Mouse (Mus musculus) brain, adult 2 months (tissue): ENCODE results near the gene Gna13.

ENCODE experiments used
- DNase-seq: peaks from one replicate; pipeline ENCODE4 v3.0.0; 2011; ENCODE audit warnings: low read depth, low spot score

Gna13 gene

GRCm38 (mm10) chr11:109349652-109350316, 12.8 kb upstream of the Gna13 start:
- DNase-seq = no peak

GRCm38 (mm10) chr11:109350317-109350714, 12.3 kb upstream of the Gna13 start:
- no peak for DNase-seq

DNA sequence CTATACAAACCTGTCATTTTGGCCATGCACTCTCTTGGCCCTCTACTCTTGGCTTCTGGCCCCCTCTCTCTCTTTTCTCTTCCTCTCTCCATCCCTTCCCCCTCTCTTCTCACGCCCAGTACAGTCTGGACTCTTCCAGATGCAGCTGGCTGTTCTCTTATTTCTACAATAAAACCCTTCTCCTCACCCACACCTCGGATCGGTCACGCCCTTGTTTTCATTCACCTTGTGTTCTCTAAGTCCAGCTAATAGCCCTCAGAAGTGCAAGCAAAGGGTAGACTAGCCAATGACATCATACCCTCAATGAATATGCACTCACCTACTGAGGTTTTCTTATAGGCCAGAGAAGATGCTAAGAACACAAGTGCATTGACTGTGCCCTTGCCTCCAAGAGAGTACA, 11.1 kb upstream of the Gna13 start:
- no peak for DNase-seq

- no peak for DNase-seq
Measured at GRCm38 (mm10) chr11:109353391-109354235, 9.0 kb upstream of the Gna13 start.

DNA sequence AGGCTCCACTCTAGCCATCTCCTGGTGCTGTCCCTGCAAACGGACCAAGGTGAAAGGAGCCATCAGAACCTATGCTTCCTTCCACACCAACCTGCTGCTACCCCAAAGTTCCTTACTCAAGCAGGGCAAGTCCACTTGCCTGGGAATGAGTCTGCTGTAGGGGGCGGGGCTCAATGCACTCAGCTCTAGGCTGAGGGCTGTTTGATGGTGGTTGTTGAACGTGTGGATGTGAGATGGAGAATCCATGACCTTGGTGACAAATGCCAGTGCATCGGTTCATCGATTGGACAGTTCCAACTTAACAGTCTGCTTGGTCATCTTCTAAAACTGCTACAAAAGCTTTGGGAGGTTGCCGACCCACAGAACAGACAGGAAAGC, 8.4 kb upstream of the Gna13 start:
- no peak for DNase-seq

- peak; percentile 90 for DNase-seq
Measured at GRCm38 (mm10) chr11:109355771-109356388, 6.8 kb upstream of the Gna13 start.

- no peak for DNase-seq
Measured at GRCm38 (mm10) chr11:109357171-109357570, 5.5 kb upstream of the Gna13 start.

DNA sequence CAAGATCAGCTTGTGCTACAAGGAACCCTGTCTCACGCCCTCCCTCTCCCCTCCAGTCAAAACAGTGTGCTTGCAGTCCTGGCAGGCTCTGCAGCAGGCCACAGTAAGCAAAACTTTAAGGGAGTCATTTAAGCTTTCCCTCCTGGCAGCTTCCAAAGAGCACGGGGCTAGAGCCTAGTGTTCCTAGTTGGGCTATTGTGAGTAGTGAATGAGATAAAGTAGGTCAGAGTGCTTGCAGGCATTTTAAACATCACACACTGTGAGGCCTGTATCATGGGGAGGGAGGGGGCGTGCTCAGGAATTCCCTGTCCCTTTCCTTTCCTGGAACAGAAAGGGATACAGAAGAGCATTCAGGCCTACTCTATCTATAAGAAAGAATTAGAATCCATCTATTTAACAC, 4.1 kb upstream of the Gna13 start:
- DNase-seq = peak; percentile 58

GRCm38 (mm10) chr11:109359043-109359752, 3.4 kb upstream of the Gna13 start:
- DNase-seq = no peak

DNA sequence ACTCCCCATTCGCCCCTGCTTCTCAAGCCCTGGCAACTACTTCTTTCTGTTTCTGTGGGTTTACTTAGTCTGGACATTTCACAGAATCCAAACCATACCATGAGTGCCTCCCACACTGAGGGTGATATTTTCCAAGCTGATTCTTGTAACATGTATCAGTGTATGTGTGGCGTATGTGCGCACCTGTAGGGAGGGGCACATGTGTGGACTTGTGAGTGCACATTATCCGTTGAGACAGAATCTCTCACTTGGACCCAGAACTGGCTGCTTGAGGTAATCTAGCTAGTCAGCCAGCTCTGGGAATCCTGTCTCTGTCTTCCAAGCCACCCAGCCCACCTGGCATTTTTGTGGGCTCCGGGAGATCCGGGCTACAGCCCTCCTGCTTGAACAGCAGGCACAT, 2.5 kb upstream of the Gna13 start:
- no peak for DNase-seq

GRCm38 (mm10) chr11:109360581-109361040, 2.0 kb upstream of the Gna13 start:
- DNase-seq = no peak

- DNase-seq = no peak
Measured at GRCm38 (mm10) chr11:109361241-109361630, 1.4 kb upstream of the Gna13 start.

- DNase-seq = peak; percentile 54
Measured at GRCm38 (mm10) chr11:109361631-109362462, 784 bp upstream of the Gna13 start.

DNA sequence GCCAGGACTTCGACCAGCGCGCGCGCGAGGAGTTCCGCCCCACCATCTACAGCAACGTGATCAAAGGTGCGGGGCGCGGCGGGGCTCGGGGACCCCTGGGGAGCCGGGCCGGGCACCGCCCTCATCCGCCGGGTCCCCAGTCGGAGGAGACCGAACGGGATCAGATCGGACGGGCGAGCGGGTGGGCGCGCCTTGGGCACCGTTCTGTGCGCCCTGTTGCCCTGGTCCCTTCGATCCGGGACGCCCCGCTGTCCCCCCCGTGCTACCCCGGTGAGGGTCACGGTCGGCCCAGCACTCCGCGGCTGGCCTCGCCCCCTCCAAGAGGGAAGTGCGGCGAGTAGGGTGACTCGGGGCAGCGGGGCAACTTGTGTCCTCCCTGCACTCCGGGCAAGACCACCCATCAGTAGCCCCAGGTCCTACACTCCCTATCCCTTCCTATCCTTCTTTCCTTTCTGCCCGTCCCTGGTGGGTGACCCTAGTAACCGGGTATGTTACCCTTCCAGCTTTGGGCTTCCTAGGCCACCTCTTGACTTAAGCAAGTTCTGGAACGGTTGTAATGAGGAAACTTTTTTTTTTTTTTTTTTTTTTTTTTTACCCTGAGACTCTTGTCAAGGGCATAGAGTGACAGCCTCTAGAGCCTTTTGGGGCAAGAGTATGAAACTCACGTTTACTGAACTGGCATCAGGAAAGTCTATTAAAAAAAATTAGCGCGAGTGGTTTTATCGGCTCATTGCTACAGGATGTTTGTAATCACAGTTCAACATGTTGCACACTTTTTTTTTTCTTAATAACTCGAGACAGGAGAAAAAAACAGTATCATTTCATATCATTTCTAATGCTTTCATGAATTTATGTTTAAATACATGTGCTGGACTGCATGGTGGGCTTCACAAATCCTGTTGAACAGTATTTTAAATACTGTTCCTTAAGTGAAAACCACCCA, 831 bp downstream of the Gna13 start:
- no peak for DNase-seq

DNA sequence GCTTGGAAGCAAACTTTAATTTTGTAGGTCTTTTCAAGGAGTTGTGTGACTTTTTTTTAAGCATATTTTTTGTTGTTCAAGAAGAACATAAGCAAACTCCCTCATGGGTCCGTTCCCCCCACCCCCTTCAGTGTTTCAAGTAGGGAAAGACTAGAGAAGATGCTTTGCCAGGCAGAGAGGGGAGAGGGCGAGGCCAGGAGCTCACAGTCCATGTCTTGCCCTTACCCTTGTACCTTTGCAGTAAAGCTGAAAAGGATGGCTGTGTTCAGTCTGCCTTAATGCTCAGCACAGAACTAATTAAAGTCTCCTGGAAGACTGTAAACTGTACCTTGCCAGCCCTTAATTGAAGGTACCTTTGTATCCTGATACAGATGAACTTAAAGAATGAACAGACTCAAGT, 1.7 kb downstream of the Gna13 start:
- DNase-seq = no peak

DNA sequence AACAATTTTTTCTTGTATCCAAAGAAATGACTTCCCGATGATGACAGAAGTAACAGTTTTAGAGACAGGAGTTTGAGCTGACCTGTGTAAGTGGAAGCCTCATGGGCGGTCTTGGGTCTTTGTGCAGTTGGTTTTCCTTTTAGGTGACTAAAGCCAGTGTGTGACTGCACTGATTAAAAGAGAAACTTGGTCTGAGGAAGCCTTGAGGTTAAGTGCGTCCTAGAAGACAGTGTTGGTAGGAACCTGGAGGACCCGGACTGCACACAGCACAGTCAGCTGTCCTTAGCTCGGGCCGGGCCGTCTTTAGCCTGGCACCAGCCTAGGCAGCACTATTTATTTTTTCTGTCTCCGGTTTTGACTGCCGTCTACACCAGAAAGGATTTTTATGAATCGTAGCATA, 2.2 kb downstream of the Gna13 start:
- no peak for DNase-seq

GRCm38 (mm10) chr11:109365818-109366217, 3.2 kb downstream of the Gna13 start:
- DNase-seq = no peak

GRCm38 (mm10) chr11:109366802-109367579, 4.4 kb downstream of the Gna13 start:
- no peak for DNase-seq

DNA sequence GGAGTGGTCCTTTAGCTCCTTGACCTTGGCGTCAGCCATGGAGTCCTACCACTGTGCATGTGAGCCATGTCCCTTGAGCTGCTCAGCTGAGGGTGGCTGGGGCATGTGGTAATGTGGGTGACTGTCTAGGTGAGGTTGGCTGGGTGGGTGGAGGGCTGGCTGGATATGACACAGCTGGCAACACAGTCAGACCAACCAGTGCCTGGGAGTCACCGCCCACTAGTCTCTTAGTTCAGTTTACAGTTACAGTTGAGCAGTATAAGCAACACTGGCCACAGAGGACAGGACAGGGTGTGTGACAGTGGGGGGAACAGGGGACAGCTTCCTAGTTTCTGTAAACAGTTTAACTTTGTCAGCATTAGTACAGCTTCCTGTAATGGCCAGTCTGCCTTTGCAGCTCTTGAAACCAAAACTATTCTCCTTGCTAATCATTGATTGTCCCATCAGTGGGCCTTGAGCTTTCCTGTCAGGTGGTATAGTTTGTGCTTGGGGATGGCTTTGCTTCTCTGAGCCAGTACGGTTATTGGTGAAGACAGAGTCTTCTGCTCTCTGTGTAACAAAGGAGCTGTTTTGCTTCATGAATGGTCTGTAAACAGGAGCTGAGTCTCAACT, 6.5 kb downstream of the Gna13 start:
- no peak for DNase-seq
